Mouse (Mus musculus): ENCODE results near the gene Yeats4.

- TF ChIP-seq CTCF (IDR thresholded peaks at IDR 0.05; ENCODE audit: low read depth, low read length), result no peak
- no peak for TF ChIP-seq POLR2A (IDR thresholded peaks at IDR 0.05; ENCODE audit: insufficient read depth, low read length)
Observed at GRCm38 (mm10) chr10:117235866-117236265, 11.6 kb upstream of the Yeats4 start.
